Mouse (Mus musculus) CD8-positive naive resting alpha-beta T cell, adult 2 months (primary cell): ENCODE measurements at regions not wholly inside any gene's neighbourhood (a gene's known extent, or its start where the extent isn't known, plus 50 kb on each side); places are given as distances from the start of the nearest gene placed in this dataset.

ENCODE experiments used
- DNase-seq, 2 experiments: peaks; one replicate each; pipeline ENCODE4 v3.0.0; 2022; ENCODE audit warnings: low read depth in 2 of 2, low spot score in 2 of 2

DNA sequence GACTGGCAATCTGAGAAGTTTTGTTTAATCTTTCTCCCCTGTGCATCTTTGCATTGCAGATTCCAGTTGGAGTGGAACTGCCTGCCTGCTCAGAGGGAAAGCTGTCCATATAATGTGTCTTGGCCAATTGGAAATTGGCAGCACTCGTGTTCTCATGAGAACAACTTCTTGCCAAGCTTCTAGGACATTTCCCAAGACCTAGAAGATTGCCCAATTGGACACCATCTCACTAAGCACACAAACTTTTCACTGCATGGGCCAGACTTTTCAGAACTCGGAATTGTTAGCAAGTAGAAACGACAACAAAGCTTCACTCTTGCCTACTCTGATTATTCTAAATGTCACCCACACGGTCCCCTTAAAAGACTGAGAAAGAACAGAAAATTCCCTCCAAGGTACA, 409.8 kb downstream of the Rwdd3 start:
- DNase-seq: no peak

DNA sequence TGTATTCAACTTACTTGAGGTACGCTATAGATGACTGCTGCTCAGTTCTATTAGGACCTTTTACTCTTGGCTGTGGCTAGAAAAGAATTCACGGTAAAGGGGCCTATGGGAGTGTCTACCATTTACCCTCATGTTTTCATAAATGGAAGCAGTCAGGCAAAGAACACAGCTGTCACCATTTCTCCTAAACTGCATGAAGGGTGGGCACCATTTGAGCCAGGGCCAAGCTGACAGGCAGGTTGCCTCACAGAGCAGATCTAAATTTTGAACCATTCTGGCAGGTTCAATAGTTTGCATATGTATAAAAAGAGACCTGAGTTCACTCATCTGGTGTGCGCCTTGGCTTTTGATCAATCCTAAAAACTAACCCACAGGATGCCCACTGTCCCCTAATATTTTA, 410.3 kb downstream of the Rwdd3 start:
- no peak for DNase-seq

- DNase-seq: no peak
These were observed 423.0 kb downstream of the Rwdd3 start for GRCm38 (mm10) chr3:120748513-120748912.

DNA sequence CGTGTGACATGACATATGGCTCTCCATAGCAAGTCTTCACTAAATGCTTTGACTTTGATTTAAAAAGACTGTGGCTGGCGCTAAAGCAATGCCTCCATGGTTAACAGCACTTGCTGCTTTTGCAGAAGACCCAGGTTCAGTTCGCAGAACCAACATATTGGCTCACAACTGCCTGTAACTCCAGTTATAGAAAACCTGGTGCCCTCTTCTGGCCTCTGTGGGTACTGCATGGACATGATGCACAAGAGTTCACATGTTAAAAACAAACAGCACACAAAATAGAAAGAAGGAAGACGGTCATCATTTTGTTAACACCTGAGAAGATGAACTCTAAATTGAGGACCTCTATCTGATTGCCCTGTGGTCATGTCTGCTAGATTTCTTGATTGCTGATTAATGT, 423.8 kb downstream of the Rwdd3 start:
- DNase-seq: no peak

DNA sequence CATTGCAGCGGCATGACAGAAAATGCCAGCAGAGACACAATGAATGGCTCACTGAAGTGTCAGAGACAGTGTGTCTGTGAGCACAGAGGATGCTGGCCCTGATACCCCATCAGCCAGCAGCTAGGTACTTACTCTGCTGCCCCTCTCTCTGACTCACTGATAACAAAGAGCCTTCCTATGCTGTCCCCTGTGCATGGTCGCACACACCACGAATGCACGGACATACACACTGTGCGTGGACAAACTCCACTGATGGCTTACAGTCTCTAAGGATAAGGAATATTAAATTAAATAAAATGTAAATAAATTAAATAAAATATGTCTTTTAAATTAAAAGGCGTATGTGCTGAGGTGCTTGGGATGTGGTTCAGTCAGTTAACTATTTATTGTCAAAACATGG, 438.2 kb downstream of the Rwdd3 start:
- DNase-seq: no peak

DNA sequence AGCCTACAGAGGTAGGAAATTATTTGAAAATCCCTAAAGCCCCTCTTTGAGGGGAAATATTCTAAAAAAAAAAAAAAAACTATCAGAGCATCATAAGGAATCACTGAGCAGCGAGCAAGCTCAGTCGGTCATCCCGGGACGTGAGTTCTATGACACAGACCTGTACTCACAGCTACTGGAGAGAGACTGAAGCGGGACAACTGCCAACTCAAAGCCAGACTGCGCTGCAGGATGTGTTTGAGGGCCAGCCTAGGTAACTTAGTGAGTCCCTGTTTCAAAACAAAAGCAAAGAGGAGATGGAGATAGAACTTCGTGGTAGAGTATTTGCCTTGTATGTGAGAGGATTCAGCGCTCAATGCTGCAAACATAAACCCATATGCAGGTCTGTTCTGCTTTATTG, 439.1 kb downstream of the Rwdd3 start:
- DNase-seq: no peak

GRCm38 (mm10) chr3:120731287-120731686, 440.2 kb downstream of the Rwdd3 start:
- DNase-seq: no peak

DNA sequence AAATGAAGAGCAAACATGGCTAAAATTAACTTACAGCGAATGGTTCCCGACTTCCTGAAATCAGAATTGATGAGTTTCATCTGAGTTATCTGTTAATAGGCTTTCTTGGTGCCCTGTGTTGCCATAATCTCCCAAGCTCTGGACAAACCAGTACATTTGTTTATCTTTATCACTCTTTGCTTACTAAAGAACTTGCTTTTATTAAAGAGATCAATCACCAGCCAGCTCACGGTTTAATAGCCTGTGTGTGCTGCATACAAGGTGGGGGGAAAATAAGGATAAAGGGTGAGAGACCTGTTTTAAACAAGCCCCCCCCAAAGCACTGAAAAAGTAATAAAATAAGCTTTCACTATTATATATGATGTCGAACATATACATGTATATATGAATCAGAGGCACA, 441.3 kb downstream of the Rwdd3 start:
- no peak for DNase-seq

- no peak for DNase-seq
These were observed 441.8 kb downstream of the Rwdd3 start for GRCm38 (mm10) chr3:120729671-120730070.

DNA sequence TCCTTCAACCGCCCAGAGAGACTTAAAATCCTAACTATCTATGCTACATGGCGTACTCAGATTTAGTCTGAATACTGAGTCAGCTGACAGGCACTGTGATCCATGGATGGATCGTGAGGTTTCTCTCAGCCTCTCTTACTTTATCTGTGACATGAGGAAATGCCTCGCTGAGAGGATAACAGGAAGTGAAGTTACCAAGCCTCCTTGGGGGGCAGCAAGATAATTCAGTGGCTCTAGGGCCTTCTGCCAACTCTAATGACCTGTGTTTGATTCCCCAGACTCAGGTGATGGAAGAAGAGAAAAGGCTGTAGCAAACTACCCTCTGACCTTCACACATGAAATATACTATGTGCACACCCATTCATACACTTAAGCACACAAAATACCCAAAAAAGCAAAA, 486.3 kb downstream of the Rwdd3 start:
- DNase-seq: no peak

DNA sequence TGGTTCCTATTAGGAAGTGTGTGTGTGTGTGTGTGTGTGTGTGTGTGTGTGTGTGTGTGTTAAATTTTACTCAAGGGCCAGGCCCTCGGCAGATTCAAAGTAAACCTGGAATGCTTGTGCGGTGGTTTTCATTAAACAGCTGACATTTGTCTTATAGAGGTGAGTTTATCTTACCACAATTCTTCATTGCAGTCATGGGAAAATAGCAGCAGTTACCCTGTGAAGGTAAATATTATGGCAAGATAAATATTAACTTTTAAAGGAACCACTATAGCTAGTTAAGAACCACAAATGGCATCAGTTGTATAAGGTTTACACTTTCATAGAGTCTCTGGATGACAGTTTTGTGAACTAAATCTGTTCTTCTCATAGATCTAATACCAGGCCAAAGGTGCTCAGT, 495.6 kb downstream of the Rwdd3 start:
- no peak for DNase-seq

DNA sequence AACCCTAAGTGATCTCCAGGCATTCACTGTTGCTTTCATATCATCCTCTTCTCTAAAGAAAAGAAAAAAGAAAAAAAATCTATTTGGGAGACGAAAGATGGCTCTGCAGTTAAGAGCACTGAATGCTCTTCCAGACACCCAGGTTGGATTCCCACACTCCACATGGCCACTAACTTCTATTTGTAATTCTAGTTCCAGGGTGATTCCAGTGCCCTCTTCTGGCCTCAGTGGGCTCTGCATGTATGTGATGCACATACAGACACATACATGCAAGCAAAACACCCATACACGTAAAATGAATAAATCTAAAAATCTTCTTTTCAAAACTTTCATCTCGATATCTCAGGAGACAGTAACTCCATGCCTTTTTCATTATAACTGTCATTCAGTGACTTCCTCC, 502.8 kb downstream of the Rwdd3 start:
- no peak for DNase-seq

DNA sequence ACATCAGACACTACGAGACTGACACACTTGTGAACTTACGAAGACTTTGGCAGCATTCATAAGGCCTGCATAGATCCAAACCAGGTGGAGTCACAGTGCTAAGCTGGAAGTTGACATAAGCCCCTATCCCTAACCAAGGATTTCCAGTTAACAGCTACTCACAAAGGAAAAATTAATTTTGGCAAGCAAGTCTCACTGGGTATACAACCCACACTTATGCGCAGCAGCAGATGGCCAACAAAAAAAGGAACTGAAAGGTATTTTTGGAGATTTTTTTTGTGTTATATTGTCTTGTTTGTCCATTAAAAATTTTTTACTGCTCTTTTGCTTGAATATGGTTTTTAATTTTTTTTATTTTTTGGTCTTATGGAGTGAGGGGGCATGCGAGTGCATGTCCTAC, 509.0 kb downstream of the Rwdd3 start:
- DNase-seq: no peak

DNA sequence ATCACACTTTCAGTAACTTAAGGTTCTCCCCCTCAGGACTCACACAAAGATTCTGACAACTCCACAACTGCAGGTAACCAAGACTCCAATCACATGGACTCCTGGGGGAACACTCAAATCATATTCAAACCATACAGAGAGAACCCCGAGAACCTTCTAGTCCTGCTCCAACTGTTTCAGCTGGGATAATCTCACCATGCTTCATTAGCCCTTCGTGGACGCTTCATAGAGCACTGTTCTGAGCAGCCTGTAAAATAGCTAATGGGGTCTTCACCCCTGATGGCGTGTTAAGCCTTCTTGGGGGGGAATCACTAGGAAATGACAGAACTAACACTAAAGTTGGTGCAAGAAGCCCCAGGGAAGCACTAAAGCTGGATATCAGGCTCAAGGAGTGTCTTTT, 510.7 kb downstream of the Rwdd3 start:
- DNase-seq: no peak

DNA sequence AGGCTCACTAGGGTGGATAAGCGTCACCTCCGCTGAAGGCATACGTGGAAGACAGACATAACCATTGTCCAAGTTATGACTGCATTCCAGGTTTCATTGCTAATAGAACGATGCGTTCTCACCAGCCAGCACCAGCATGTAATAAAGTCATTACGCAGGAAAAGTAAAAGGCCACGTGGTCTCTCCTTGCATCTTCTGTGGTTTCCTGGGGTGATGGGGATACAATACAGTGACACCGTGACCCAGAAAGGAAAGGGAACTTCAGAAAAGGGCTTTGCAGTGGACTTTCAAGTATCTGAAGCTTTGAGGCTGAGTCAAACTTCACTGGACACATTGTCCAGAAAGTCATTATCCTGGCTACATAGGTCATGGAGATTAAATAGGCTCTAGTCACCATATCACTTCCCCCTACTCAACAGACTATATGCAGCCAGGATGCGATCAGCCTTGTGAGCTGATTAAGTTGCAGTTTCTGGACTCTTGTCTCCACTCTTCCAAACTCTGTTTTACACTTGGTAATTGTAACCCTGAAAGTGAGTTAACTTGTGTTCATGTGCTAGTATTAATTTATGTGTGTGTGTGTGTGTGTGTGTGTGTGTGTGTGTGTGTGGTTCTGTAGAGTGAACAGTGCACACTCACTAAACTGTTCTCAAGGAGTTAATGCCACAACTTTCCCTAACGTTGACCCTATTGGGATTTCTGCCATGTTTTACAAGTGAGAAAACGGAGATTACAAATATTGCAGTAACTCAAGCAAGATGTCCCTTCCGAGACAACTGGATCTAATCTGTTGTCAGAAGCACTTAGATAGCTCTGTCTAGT, 522.2 kb downstream of the Rwdd3 start:
- DNase-seq: no peak

DNA sequence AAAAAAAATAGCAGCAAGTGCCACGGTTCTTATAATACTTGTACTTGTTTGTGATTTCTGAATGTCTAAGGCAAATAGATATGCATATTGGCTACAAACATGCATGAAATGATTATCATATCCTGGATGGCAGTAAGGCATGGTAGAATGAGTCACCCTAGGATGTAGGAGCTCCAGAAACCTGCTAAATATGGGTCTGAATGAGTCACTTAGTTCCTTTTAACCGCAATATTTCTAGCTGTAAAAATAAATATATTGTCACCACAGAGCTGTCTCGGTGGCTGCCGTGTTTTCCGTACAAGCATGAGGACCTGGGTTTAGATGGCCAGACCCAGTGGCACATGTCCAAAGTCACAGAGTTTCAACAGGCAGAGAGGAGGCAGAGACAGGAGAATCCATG, 523.1 kb downstream of the Rwdd3 start:
- DNase-seq: no peak

GRCm38 (mm10) chr3:120636669-120637305, 534.7 kb downstream of the Rwdd3 start:
- DNase-seq: no peak

DNA sequence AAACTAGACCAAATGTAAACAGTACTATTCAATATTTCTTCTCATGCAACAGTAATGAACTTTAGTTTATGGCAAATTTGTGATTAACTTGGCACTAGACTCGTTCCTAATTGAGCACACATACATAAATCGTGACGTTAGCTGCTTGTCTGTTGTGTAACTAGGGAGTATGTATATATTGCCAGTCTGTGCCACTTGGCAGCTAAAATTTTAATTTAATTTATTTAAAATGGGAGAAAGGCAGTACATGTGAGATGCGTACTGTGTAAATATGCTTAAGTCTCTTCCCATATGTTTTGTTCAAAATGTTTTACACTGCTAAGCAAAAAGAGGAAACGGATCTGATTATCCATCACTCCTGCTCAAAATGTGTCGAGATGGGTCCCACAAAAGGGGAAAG, 553.1 kb downstream of the Rwdd3 start:
- DNase-seq: no peak

DNA sequence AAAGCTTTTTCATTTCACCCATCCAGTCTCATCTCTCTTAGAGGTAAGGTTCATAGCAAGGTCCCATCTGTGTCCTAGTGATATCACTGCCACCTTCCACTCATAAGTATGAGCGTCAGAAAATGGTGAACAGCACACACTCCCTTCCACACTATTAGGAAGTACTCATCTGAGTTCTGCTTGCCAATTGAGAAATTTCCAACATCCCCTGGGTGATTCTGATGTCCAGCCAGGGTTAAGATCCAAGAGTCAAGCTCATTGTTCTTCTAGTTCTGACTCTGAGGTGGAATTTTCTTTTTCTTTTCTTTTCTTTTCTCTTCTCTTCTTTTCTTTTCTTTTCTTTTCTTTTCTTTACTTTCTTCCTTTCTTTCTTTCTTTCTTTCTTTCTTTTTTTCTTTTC, 577.3 kb downstream of the Rwdd3 start:
- DNase-seq: no peak

DNA sequence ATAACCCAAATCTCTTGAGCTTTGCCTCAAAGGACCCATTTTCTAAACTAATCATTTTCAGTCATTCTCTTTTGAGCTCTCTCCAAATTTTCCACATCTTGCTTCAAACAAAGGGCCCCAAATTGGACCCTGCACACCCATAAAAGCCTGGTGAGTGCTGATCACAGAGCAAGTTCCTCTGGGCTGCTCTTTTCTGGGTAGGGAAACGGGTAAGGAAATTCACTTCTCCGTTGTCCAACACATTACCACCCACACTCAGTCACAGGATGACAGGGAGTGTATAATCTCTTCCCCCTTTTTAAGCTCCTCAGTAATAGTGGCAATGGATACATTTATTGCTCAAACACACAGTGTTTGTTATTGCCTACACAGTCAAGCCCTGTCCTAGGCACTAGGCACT, 580.3 kb downstream of the Rwdd3 start:
- DNase-seq: no peak

GRCm38 (mm10) chr3:120570806-120571425, 600.6 kb downstream of the Rwdd3 start:
- no peak for DNase-seq
